Mouse (Mus musculus): ENCODE measurements around the gene Sgip1. TPM values are rescaled to one million over a fixed set of nuclear protein-coding genes. Genes with fewer than 3 reads are reported as not detected.

Sgip1 gene
- polyA plus RNA-seq, 1 experiment: 10.3 TPM

- no peaks in the 10 kb centered on the region for H3K27me3 ChIP-seq (ENCODE audit: control insufficient read depth, insufficient read depth, low read length)
- H3K27ac ChIP-seq (ENCODE audit: control insufficient read depth, insufficient read depth, low read depth, low read length): no peak overlapping the region
- H3K4me3 ChIP-seq (ENCODE audit: control insufficient read depth, low read depth, low read length): no peak overlapping the region
- no peak for TF ChIP-seq CTCF (IDR thresholded peaks at IDR 0.05; ENCODE audit: control insufficient read depth, insufficient read depth, insufficient replicate concordance, low read depth, low read length)
- no peak for TF ChIP-seq POLR2A (IDR thresholded peaks at IDR 0.05; ENCODE audit: control insufficient read depth, low read depth, low read length)
- no peaks in the 10 kb centered on the region for H3K4me1 ChIP-seq (ENCODE audit: control insufficient read depth, insufficient read depth, low read length)
- H3K36me3 ChIP-seq (ENCODE audit: control insufficient read depth, insufficient read depth, low read length): no peaks in the 10 kb centered on the region
Observed at GRCm38 (mm10) chr4:102801936-102802335, 60.8 kb downstream of the Sgip1 start.

DNA sequence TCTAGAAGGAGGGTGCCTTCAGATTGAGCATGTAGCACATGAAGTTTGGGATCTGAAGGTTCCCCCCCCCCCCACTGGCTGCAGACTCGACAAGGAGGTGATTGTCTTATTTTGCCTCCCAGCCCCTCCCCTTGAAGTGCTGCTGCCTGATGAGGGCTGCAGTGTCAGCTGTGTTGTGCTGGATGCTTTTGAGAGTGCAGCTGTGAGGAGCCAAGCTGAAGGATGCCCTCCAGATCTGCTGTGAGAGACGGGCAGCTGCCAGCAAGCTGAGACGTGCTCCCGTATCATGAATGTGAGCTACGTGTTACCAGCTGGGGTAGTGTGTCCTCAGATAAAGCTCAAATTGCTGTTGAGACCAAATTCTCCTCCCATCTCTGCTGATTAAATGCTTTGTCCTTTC, 63.5 kb downstream of the Sgip1 start:
- TF ChIP-seq CTCF (IDR thresholded peaks at IDR 0.05; ENCODE audit: control insufficient read depth, insufficient read depth, insufficient replicate concordance, low read depth, low read length) (no peak), POLR2A (IDR thresholded peaks at IDR 0.05; ENCODE audit: control insufficient read depth, low read depth, low read length) (no peak)
- Histone ChIP-seq H3K4me1 (ENCODE audit: control insufficient read depth, insufficient read depth, low read length) (no peaks in the 10 kb centered on the region), H3K4me3 (ENCODE audit: control insufficient read depth, low read depth, low read length) (no peak overlapping the region), H3K27ac (ENCODE audit: control insufficient read depth, insufficient read depth, low read depth, low read length) (no peak overlapping the region), H3K27me3 (ENCODE audit: control insufficient read depth, insufficient read depth, low read length) (no peaks in the 10 kb centered on the region), H3K36me3 (ENCODE audit: control insufficient read depth, insufficient read depth, low read length) (no peaks in the 10 kb centered on the region)

- TF ChIP-seq CTCF (IDR thresholded peaks at IDR 0.05; ENCODE audit: control insufficient read depth, insufficient read depth, insufficient replicate concordance, low read depth, low read length): no peak
- TF ChIP-seq POLR2A (IDR thresholded peaks at IDR 0.05; ENCODE audit: control insufficient read depth, low read depth, low read length): no peak
Observed at GRCm38 (mm10) chr4:102806987-102807386, 65.9 kb downstream of the Sgip1 start.

GRCm38 (mm10) chr4:102808258-102808657, 67.2 kb downstream of the Sgip1 start:
- H3K36me3 ChIP-seq (ENCODE audit: control insufficient read depth, insufficient read depth, low read length): no peaks in the 10 kb centered on the region
- no peaks in the 10 kb centered on the region for H3K27me3 ChIP-seq (ENCODE audit: control insufficient read depth, insufficient read depth, low read length)
- no peaks in the 10 kb centered on the region for H3K4me1 ChIP-seq (ENCODE audit: control insufficient read depth, insufficient read depth, low read length)
- TF ChIP-seq POLR2A (IDR thresholded peaks at IDR 0.05; ENCODE audit: control insufficient read depth, low read depth, low read length) (no peak), CTCF (IDR thresholded peaks at IDR 0.05; ENCODE audit: control insufficient read depth, insufficient read depth, insufficient replicate concordance, low read depth, low read length) (no peak)
- no peak overlapping the region for H3K27ac ChIP-seq (ENCODE audit: control insufficient read depth, insufficient read depth, low read depth, low read length)
- no peak overlapping the region for H3K4me3 ChIP-seq (ENCODE audit: control insufficient read depth, low read depth, low read length)

More at GRCm38 (mm10) chr4:102806987-102807386, 65.9 kb downstream of the Sgip1 start:
- H3K36me3 ChIP-seq (ENCODE audit: control insufficient read depth, insufficient read depth, low read length): no peaks in the 10 kb centered on the region
- no peak overlapping the region for H3K4me3 ChIP-seq (ENCODE audit: control insufficient read depth, low read depth, low read length)
- H3K27me3 ChIP-seq (ENCODE audit: control insufficient read depth, insufficient read depth, low read length): no peaks in the 10 kb centered on the region
- no peak overlapping the region for H3K27ac ChIP-seq (ENCODE audit: control insufficient read depth, insufficient read depth, low read depth, low read length)
- no peaks in the 10 kb centered on the region for H3K4me1 ChIP-seq (ENCODE audit: control insufficient read depth, insufficient read depth, low read length)

DNA sequence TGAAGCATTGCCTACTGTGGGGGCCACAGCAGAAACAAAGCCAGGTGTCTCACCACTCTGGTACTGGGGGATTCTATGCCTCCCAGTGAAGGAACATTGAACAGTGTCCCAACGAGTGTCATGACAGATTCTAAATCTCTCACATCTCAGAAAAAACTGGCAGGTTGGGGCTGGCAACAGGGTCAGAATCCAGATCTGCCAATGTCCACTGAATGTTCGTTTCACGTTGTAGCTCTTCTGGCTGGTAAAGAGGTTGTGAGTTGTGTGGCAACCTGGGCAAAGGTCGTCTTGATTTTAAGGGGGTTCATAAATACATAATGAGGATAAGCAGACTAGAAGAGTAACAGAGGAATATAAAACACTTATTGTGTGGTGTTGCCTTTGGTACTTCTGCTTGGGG, 68.2 kb downstream of the Sgip1 start:
- TF ChIP-seq POLR2A (IDR thresholded peaks at IDR 0.05; ENCODE audit: control insufficient read depth, low read depth, low read length) (no peak), CTCF (IDR thresholded peaks at IDR 0.05; ENCODE audit: control insufficient read depth, insufficient read depth, insufficient replicate concordance, low read depth, low read length) (no peak)
- Histone ChIP-seq H3K27ac (ENCODE audit: control insufficient read depth, insufficient read depth, low read depth, low read length) (no peak overlapping the region), H3K4me3 (ENCODE audit: control insufficient read depth, low read depth, low read length) (no peak overlapping the region), H3K4me1 (ENCODE audit: control insufficient read depth, insufficient read depth, low read length) (no peaks in the 10 kb centered on the region), H3K27me3 (ENCODE audit: control insufficient read depth, insufficient read depth, low read length) (no peaks in the 10 kb centered on the region), H3K36me3 (ENCODE audit: control insufficient read depth, insufficient read depth, low read length) (no peaks in the 10 kb centered on the region)

DNA sequence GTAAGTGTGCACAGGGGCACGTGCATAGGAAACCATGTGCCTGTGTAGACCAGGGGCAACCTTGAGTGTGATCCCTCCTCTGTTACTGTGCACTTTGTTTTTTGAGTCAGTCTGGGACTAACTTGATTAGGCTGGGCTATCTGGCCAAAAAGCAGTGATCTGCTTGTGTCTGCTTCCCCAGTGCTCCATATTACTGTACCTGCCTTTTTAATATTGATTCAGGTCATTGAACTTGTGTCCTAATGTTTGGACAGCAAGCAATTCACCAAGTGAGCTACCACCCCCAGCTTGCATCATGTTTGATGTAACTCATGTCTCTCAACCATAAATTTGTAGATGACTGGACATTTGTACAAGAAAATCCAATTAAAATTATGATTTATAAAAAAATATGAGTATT, 69.2 kb downstream of the Sgip1 start:
- Histone ChIP-seq H3K27ac (ENCODE audit: control insufficient read depth, insufficient read depth, low read depth, low read length) (no peak overlapping the region), H3K27me3 (ENCODE audit: control insufficient read depth, insufficient read depth, low read length) (no peaks in the 10 kb centered on the region), H3K4me1 (ENCODE audit: control insufficient read depth, insufficient read depth, low read length) (no peaks in the 10 kb centered on the region), H3K4me3 (ENCODE audit: control insufficient read depth, low read depth, low read length) (no peak overlapping the region), H3K36me3 (ENCODE audit: control insufficient read depth, insufficient read depth, low read length) (no peaks in the 10 kb centered on the region)
- TF ChIP-seq CTCF (IDR thresholded peaks at IDR 0.05; ENCODE audit: control insufficient read depth, insufficient read depth, insufficient replicate concordance, low read depth, low read length) (no peak), POLR2A (IDR thresholded peaks at IDR 0.05; ENCODE audit: control insufficient read depth, low read depth, low read length) (no peak)

GRCm38 (mm10) chr4:102811007-102811805, 70.1 kb downstream of the Sgip1 start:
- no peak for TF ChIP-seq CTCF (IDR thresholded peaks at IDR 0.05; ENCODE audit: control insufficient read depth, insufficient read depth, insufficient replicate concordance, low read depth, low read length)
- TF ChIP-seq POLR2A (IDR thresholded peaks at IDR 0.05; ENCODE audit: control insufficient read depth, low read depth, low read length): no peak
- Histone ChIP-seq H3K36me3 (ENCODE audit: control insufficient read depth, insufficient read depth, low read length) (no peaks in the 10 kb centered on the region), H3K4me1 (ENCODE audit: control insufficient read depth, insufficient read depth, low read length) (no peaks in the 10 kb centered on the region), H3K4me3 (ENCODE audit: control insufficient read depth, low read depth, low read length) (no peak overlapping the region), H3K27me3 (ENCODE audit: control insufficient read depth, insufficient read depth, low read length) (no peaks in the 10 kb centered on the region), H3K27ac (ENCODE audit: control insufficient read depth, insufficient read depth, low read depth, low read length) (no peak overlapping the region)

All from testis, adult 2 months (tissue).